Mouse (Mus musculus) heart, embryonic 16.5 days (tissue): ENCODE measurements around the gene Pabpn1l. TPM values are rescaled to one million over a fixed set of nuclear protein-coding genes. Genes with fewer than 3 reads are reported as not detected.

Source experiments
- ATAC-seq: fragments of 200-750 bp; cut with Nextera tagmentation; replicated peaks from 2 replicates; pipeline ENCODE4 v1.8.0; 2017; ENCODE audit warnings: moderate number of reproducible peaks; ENCODE audit not compliant: insufficient read depth, low FRiP score; ENCODE audit errors: extremely low read depth
- H3K27ac ChIP-seq: fragments of 300-500 bp; sonication (generic); 2 replicates; pipeline ENCODE4 v1.5.1; 2014; ENCODE audit warnings: mild to moderate bottlenecking, low read length, control low read depth, moderate library complexity
- H3K27me3 ChIP-seq: fragments of 300-500 bp; sonication (generic); 2 replicates; pipeline ENCODE4 v1.6.1; 2014; ENCODE audit warnings: low read length, mixed read lengths; ENCODE audit not compliant: control insufficient read depth, insufficient read depth
- H3K36me3 ChIP-seq: fragments of 300-500 bp; sonication (generic); 2 replicates; pipeline ENCODE4 v1.6.1; 2014; ENCODE audit not compliant: control insufficient read depth, insufficient read depth
- H3K4me1 ChIP-seq: fragments of 300-500 bp; sonication (generic); 2 replicates; pipeline ENCODE4 v1.6.1; 2014; ENCODE audit warnings: low read length, mixed read lengths; ENCODE audit not compliant: control insufficient read depth, insufficient read depth
- H3K4me2 ChIP-seq: fragments of 300-500 bp; sonication (generic); 2 replicates; pipeline ENCODE4 v1.6.1; 2014; ENCODE audit warnings: low read depth, mild to moderate bottlenecking, control low read depth, low read length
- H3K4me3 ChIP-seq: fragments of 300-500 bp; sonication (generic); 2 replicates; pipeline ENCODE4 v1.5.1; 2014; ENCODE audit warnings: mild to moderate bottlenecking, control low read depth, low read length
- H3K9ac ChIP-seq: fragments of 300-500 bp; sonication (generic); 2 replicates; pipeline ENCODE4 v1.6.1; 2014; ENCODE audit warnings: low read length, control low read depth
- H3K9me3 ChIP-seq: fragments of 300-500 bp; sonication (generic); replicated peaks from 2 replicates; pipeline ENCODE4 v1.6.1; 2016; ENCODE audit warnings: low read length; ENCODE audit not compliant: control insufficient read depth
- WGBS: fragments of 180-500 bp; shearing (Covaris S2); extraction: QIAGEN DNeasy Blood & Tissue Kit; methylation state at CpG from one replicate; pipeline ENCODE4 v1.1.7; 2014; 5-methylcytosine and 5-hydroxymethylcytosine counted together
- polyA plus RNA-seq: library from polyadenylated mRNA; unstranded; fragments of >200 nt; fragmentation: Nextera tagmentation; extraction: Ambion mirVana; gene quantifications from 2 replicates; pipeline ENCODE4 v1.2.1, GENCODE M21; 2015

The Pabpn1l gene
- polyA plus RNA-seq, 1 experiment from 2014 or later, result not detected

DNA sequence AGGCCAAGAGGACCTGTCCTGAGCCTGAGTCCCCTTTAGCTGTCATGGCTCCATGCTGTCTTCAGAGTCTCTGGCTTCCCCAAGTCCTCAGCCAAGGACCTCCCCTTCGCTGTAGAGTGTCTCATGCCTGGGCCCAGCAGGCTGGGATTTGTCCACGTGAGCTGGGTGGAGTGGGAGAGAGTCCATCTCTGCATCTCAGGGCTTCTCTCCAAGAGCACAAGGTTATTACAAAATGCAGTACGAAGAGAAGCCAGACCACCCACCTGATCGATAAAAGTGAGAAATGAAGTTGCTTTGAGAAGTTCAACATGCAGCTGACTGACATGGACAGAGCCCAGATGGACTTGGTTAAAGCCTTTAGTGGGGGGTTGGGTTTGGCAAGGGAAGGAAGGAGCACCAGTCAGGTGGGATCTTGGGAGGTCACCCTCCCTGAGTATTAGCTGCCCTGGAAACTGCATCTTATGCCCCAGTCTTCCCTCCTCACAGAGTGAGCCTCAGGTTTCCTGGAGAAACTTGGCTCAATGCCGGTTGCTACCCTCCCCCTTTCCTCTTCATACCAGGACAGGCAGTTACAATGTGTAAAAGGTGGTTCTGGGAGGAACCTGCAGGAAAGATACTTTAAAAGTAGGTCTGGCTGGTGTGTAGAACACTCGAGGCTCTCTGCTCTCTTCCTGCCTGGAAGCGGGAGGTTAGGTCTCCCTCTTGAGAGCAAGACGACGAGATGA lies 6.2 kb downstream of the Pabpn1l start:
- ATAC-seq, result no peak
- H3K9ac ChIP-seq, result no peak overlapping the region
- no peaks in the 10 kb centered on the region for H3K27me3 ChIP-seq
- H3K4me2 ChIP-seq, result no peak overlapping the region
- no peak overlapping the region for H3K27ac ChIP-seq
- peaks cover 13% of the 10 kb centered on the region for H3K4me1 ChIP-seq
- H3K4me3 ChIP-seq, result no peak overlapping the region
- WGBS, result 62% methylated on average over 9 of the region's 9 CpGs
- peaks cover 4% of the 10 kb centered on the region; the same call in 1 of the 2 replicates for H3K36me3 ChIP-seq
- H3K9me3 ChIP-seq, result no peaks in the 10 kb centered on the region

DNA sequence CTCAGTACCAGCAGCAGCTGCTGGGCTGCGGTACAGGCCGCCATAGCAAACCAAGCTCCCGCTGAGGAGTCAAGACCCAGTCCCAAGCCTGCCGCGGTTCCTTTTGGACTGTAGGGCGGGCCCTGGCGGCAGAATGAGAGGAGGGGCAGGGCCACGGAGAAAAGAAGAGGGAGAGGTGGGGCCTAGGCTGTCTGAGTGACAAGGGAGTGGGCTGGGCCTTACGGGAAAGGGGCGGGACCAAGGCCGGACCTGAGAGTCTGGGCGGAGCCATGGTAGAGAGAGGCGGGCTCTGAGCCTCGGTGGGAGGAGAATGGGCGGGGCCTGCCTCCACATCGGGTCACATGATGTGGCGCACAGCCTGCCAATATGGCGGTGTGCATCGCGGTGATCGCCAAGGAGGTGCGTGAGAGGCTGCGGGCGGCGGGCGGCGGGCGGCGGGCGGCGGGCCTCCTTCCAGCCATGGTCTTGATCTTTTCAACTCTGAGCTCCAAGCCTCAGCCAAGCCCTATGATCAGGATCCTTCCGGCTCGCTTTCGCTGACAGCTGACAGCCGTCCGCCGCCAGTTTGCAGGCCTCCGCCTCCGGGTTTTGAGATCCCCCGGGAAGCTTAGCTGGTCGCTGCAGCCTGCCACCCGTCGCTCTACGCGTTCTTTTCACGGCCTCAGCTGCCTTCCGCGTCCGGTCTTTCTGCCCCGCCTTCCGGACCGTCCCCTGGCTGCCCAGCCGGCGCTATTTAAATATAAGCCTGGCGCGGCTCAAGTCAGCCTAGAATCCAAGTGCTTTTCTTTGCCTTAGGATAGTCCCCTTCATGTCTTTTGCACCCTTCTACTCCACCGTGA lies 11.0 kb downstream of the Pabpn1l start, which contains the start of the genes Galns and Trappc2l:
Gene Galns, minus strand, starts transcription at position 169 of the 839 bp plus-strand sequence.
Gene Trappc2l, plus strand, starts transcription at position 346 of the 839 bp plus-strand sequence.
- Histone ChIP-seq H3K36me3 (peaks cover 4% of the 10 kb centered on the region; the same call in 1 of the 2 replicates), H3K9me3 (no peaks in the 10 kb centered on the region), H3K4me1 (peaks cover 17% of the 10 kb centered on the region), H3K4me2 (peak within 1 kb of the TSS; percentile 93), H3K27me3 (no peaks in the 10 kb centered on the region), H3K4me3 (peak within 1 kb of the TSS; percentile 81), H3K9ac (peak within 1 kb of the TSS; percentile 86), H3K27ac (peak within 1 kb of the TSS; percentile 89)
- peak; percentile 99 for ATAC-seq
- under 1% methylated on average over 56 of the region's 57 CpGs for WGBS

DNA sequence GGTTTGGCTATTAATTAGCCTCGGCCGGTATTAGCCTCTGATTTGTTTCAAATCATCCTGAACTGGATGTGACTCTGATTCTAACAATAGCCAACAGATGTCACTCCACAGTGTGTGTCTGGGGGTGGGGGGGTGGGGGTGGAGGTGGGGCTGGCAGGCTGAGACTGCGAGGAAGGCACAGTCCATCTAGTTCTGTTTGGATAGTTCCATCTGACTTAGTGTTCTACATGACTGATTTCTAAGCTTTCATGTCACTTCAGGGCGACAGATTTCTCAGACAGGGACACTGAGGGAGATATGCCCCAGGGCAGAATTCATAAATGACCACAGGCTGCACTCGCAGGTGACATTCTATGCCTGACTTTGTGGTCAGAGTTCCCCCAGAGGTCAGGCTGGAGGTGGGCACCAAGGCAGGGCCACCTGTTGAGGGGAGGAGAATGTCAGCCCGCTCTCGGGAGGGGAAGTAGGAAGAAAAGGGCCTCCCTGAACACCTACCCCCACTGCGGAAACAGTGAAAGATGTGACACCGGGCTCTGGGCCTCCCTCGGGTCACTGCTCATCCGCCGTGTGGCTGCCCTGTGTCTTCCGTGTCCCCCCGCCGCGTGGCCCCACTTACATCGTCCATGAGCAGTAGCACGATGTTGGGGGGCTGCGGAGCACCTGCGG lies 11.8 kb downstream of the Pabpn1l start:
- Histone ChIP-seq H3K36me3 (peaks cover 4% of the 10 kb centered on the region; the same call in 1 of the 2 replicates), H3K4me2 (peak overlapping the region; percentile 92), H3K4me1 (peaks cover 17% of the 10 kb centered on the region), H3K27ac (peak overlapping the region; percentile 78), H3K9ac (peak overlapping the region; percentile 86), H3K4me3 (peak overlapping the region; percentile 81), H3K9me3 (no peaks in the 10 kb centered on the region), H3K27me3 (no peaks in the 10 kb centered on the region)
- 3% methylated on average over 20 of the region's 20 CpGs for WGBS
- ATAC-seq, result peak; percentile 19

DNA sequence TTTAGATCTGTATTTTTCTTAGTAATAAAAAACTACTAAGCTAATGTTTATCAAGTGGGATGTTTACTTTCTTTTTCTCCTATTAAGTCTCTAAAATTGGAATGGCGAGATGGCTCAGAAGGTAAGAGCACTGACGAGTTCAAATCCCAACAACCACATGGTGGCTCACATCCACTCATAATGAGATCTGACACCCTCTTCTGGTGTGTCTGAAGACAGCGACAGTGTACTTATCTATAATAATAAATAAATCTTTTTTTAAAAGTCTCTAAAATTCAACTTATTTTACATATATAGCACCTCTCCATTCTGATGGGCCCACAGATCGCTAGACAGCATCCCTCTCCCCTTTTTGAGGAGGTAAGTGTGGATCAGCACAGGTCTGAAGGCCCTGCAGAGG lies 12.3 kb downstream of the Pabpn1l start:
- peak overlapping the region; percentile 46 for H3K9ac ChIP-seq
- ATAC-seq, result no peak

DNA sequence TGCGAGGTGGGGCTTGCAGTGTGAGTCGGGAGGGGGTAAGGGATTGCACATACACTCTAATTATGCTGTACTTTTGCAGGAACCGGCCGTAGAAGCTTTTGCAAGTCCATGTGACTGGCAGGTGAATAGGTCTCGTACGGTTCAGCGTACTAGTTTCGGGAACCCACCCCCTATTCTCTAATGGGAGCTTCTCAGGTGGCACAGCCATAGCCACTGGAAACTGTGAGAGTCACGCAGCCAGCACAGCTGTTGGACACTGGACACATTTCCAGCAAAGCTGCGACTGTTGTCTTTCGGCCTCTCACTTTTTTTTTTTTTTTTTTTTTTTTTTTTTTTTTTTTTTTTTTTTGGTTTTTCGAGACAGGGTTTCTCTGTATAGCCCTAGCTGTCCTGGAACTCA lies 15.7 kb downstream of the Pabpn1l start:
- no peak for ATAC-seq
- no peak overlapping the region for H3K4me2 ChIP-seq
- H3K4me1 ChIP-seq, result peaks cover 16% of the 10 kb centered on the region
- no peak overlapping the region for H3K4me3 ChIP-seq
- H3K27me3 ChIP-seq, result no peaks in the 10 kb centered on the region
- H3K9me3 ChIP-seq, result no peaks in the 10 kb centered on the region
- H3K9ac ChIP-seq, result no peak overlapping the region
- H3K36me3 ChIP-seq, result no peaks in the 10 kb centered on the region
- 83% methylated on average over 11 of the region's 12 CpGs for WGBS
- no peak overlapping the region for H3K27ac ChIP-seq

More for the DNA sequence above, 12.3 kb downstream of the Pabpn1l start:
- Histone ChIP-seq H3K36me3 (peaks cover 4% of the 10 kb centered on the region; the same call in 1 of the 2 replicates), H3K27ac (peak overlapping the region; percentile 20; the same call in 1 of the 2 replicates), H3K4me3 (peak overlapping the region; percentile 81), H3K4me2 (peak overlapping the region; percentile 92), H3K9me3 (no peaks in the 10 kb centered on the region), H3K4me1 (peaks cover 21% of the 10 kb centered on the region), H3K27me3 (no peaks in the 10 kb centered on the region)
- 59% methylated on average over 4 of the region's 4 CpGs for WGBS

DNA sequence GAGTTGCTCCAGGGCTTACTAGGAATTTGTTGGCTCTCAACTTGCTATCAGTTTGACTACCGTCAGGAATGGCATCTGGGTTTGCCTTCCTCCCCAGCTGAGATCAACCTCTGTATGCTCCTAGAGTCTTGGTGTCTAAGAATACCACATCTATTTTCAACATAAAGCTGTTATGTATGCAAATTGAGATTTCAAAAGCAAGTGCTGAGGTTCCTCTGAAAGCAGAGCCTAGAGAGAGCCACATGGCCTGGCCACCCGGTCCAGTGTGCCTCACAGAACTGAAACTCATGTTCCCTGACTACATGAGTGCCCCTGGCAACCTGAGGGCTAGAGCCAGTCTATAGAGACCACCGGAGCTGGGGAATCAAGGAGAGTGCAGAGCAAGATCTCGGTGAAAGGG lies 17.2 kb downstream of the Pabpn1l start:
- Histone ChIP-seq H3K4me2 (peak overlapping the region; percentile 26; the same call in 1 of the 2 replicates), H3K9ac (no peak overlapping the region), H3K4me3 (no peak overlapping the region), H3K27ac (peak overlapping the region; percentile 67), H3K27me3 (no peaks in the 10 kb centered on the region), H3K4me1 (peaks cover 11% of the 10 kb centered on the region), H3K9me3 (no peaks in the 10 kb centered on the region), H3K36me3 (no peaks in the 10 kb centered on the region)
- ATAC-seq, result no peak
- 50% methylated on average over 4 of the region's 4 CpGs for WGBS

DNA sequence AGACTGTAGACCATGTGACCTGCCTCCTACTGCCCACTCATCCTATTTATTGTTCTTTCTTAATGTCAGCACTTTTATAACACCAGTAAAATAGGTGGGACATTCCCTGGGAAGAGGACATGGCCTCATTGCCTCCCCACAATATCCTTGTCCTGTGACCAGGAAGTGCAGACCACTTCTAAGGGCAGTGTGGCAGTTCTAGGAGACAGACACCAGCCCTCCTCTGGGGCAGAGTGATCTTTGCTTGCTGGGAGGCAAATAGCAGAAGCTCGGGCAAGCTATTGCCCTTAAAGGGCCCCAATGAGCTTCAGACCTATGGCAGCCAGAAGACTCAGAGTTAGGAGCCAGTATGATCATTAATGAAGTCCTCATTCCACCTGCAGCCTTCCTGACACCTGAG lies 17.9 kb downstream of the Pabpn1l start:
- 42% methylated on average over 1 of the region's 1 CpGs for WGBS
- no peak; the same call in 1 of the 2 replicates for ATAC-seq
- Histone ChIP-seq H3K27me3 (no peaks in the 10 kb centered on the region), H3K9ac (no peak overlapping the region), H3K27ac (peak overlapping the region; percentile 67), H3K4me3 (no peak overlapping the region), H3K36me3 (no peaks in the 10 kb centered on the region), H3K9me3 (no peaks in the 10 kb centered on the region), H3K4me1 (peaks cover 9% of the 10 kb centered on the region), H3K4me2 (no peak overlapping the region)

DNA sequence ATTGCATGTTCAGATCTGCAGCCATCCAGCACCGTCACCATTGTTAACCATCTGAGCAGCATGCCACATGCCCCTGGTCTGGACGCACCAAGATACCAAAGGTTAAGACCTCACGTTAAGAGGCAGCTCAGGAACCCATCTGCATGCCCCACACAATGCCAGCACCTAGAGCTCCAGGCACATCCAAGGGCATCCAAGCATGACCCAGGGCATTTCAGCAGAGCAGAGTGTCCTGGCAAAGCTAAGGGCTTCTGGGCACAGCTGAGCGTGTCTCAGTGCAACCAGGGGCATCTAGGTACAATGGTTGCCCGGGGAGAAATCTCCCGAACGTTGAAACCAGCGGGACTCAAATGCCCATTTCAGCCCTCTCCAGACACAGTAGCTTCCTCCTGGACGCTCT lies 21.9 kb downstream of the Pabpn1l start:
- H3K9ac ChIP-seq, result no peak overlapping the region

More for the DNA sequence above, 21.9 kb downstream of the Pabpn1l start:
- Histone ChIP-seq H3K9me3 (no peaks in the 10 kb centered on the region), H3K4me3 (no peak overlapping the region), H3K27ac (no peak overlapping the region), H3K4me1 (peaks cover 9% of the 10 kb centered on the region), H3K36me3 (no peaks in the 10 kb centered on the region), H3K4me2 (no peak overlapping the region), H3K27me3 (no peaks in the 10 kb centered on the region)
- 89% methylated on average over 9 of the region's 9 CpGs for WGBS
- ATAC-seq, result no peak
